Comparison of ENCODE assay signal across 24 mouse cellular contexts in the genomic region with DNA sequence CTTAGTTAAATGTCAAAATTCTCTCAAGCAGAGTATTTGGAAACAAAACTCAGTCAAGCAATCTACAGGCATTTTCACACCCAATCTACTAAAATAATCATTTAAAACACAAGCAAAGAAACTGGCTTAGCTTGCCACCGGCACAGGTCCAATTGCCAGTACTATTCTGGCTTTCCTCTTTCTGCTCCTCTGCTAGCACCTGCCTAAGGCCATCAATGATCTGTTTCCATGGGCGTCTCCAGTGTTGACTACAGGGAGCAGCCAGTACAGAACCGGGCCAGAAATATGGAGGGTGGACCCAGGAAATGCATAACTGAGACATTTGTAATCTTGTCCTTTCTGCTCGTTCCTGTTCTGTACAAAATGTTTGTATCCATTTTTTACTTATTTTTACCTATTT.
"Had no signal": no experiment of that assay in that cellular context is flagged by ENCODE, and none has a peak within 500 bp of the region (broad histone marks: within the 10 kb centered on the region; RNA-seq: fewer than 3 reads in every experiment).

No protein-coding gene starts in this region.

- H3K9ac ChIP-seq: forebrain, postnatal 0 days; heart, embryonic 12.5 days; hindbrain, embryonic 12.5 days; hindbrain, embryonic 14.5 days; intestine, embryonic 15.5 days; limb, embryonic 12.5 days; liver, embryonic 13.5 days; liver, embryonic 15.5 days had no signal

- H3K27ac ChIP-seq: heart, embryonic 10.5 days; hindbrain, embryonic 10.5 days; hindbrain, embryonic 12.5 days; hindbrain, embryonic 14.5 days; intestine, embryonic 15.5 days; layer of hippocampus, adult 2 months; left cerebral cortex, adult 2 months; limb, embryonic 10.5 days; limb, embryonic 12.5 days; liver, embryonic 13.5 days; liver, embryonic 15.5 days had no signal

- H3K4me3 ChIP-seq: heart, embryonic 10.5 days; heart, embryonic 12.5 days; hindbrain, embryonic 10.5 days; hindbrain, embryonic 12.5 days; intestine, embryonic 15.5 days; layer of hippocampus, adult 2 months; left cerebral cortex, adult 2 months; limb, embryonic 10.5 days; limb, embryonic 12.5 days; liver, embryonic 13.5 days; liver, embryonic 15.5 days had no signal

- H3K4me1 ChIP-seq: heart, embryonic 10.5 days; heart, embryonic 12.5 days; hindbrain, embryonic 10.5 days; hindbrain, embryonic 12.5 days; intestine, embryonic 15.5 days; limb, embryonic 10.5 days; limb, embryonic 12.5 days; liver, embryonic 13.5 days; liver, embryonic 15.5 days had no signal

- H3K27me3 ChIP-seq: heart, embryonic 12.5 days; hindbrain, embryonic 12.5 days; intestine, embryonic 15.5 days; limb, embryonic 12.5 days; liver, embryonic 13.5 days; liver, embryonic 15.5 days had no signal

- ATAC-seq: forebrain, postnatal 0 days; hindbrain, embryonic 16.5 days; inflammation-experienced regulatory T-cells, adult 6 months; intestine, embryonic 15.5 days; intestine, postnatal 0 days had no signal

- DNase-seq: forebrain, postnatal 0 days; heart, postnatal 4 days; kidney, adult 18-20 months; kidney, adult 8-10 months; kidney, postnatal 10 days; kidney, postnatal 25 days; kidney, postnatal 4 days; liver; liver, embryonic 13.5 days had no signal

- H3K36me3 ChIP-seq: heart, embryonic 10.5 days; heart, embryonic 12.5 days; hindbrain, embryonic 10.5 days; hindbrain, embryonic 12.5 days; intestine, embryonic 15.5 days; limb, embryonic 10.5 days; limb, embryonic 12.5 days; liver, embryonic 13.5 days; liver, embryonic 15.5 days had no signal

- H3K9me3 ChIP-seq: heart, embryonic 10.5 days; hindbrain, embryonic 12.5 days; intestine, embryonic 15.5 days; limb, embryonic 10.5 days; liver, embryonic 13.5 days; liver, embryonic 15.5 days had no signal

- H3K4me2 ChIP-seq: heart, embryonic 12.5 days; hindbrain, embryonic 12.5 days; hindbrain, embryonic 14.5 days; intestine, embryonic 15.5 days; limb, embryonic 12.5 days; liver, embryonic 11.5 days; liver, embryonic 13.5 days; liver, embryonic 15.5 days had no signal
